Mouse (Mus musculus): Measurements from ENCODE around the gene Ccdc63. TPM values are rescaled to one million over a fixed set of nuclear protein-coding genes. Genes with fewer than 3 reads are reported as not detected.

Ccdc63 gene
- total RNA-seq, 1 experiment, result 2.2 TPM

DNA sequence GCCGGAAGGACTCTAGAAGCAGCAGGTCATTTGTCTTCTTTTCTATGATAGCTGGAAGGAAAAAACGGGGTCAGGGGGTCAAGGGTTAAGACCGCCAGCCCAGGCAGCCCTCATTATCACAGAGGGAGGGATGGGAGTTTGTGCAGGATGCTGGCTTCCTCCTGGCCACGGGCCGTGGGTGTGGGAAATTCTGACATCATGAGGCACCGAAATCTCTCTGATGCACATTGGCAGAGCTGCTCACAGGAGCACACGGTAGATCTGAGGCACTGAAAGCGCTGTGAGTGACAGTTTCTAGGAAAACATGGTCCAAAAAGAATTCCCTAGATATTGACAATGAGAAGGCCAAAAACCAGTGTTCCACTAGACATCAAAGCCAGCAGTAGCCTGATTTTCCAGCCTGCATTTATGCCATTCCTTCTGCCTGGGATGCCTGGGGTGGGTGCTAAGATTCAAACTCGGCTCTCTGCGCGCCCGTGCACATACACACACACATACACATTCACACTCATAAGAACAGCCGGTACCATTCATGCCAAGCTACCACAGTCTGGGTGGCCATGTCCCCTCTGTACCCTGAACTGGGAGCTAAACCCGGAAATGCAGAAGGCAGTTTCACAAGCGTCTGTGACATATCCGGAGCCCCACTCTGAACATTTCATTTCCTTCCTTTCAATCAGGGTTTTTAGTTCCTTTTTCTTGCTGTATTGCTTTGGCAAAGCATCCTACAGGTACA lies 31.1 kb downstream of the Ccdc63 start:
- in situ Hi-C loops (cut with MboI; ENCODE audit: low sequenced_read_pairs in 2 of 2, unreplicated experiment in 2 of 2), result no loop called here
- H3K4me3 ChIP-seq (ENCODE audit: insufficient read depth in 1 of 2, low read depth in 1 of 2, low read length in 2 of 2, poor library complexity in 1 of 2, severe bottlenecking in 1 of 2), result peak overlapping the region; percentile 20 to 30; a peak in 2 of 4 replicates
- H3K4me1 ChIP-seq (ENCODE audit: control insufficient read depth in 2 of 2, insufficient read depth in 2 of 2, low read length in 2 of 2, poor library complexity in 1 of 2), result peaks cover 0 to 13% of the 10 kb centered on the region in 2 experiments; a peak in 2 of 4 replicates
- no peaks in the 10 kb centered on the region for H3K36me3 ChIP-seq (ENCODE audit: control insufficient read depth, insufficient read depth, low read length, poor library complexity, severe bottlenecking)
- no peak overlapping the region for H3K27ac ChIP-seq (ENCODE audit: insufficient read depth, low read depth, low read length, poor library complexity, severe bottlenecking)
- DNase-seq (ENCODE audit: low read depth, low spot score), result no peak
- TF ChIP-seq HCFC1 (IDR thresholded peaks at IDR 0.05; ENCODE audit: borderline replicate concordance, insufficient read depth, low read length) (no peak), CHD2 (IDR thresholded peaks at IDR 0.05; ENCODE audit: low read depth, low read length) (no peak)
- H3K9ac ChIP-seq (ENCODE audit: insufficient read depth, low read depth, low read length, poor library complexity, severe bottlenecking), result no peak overlapping the region
- H3K9me3 ChIP-seq (ENCODE audit: control insufficient read depth, insufficient read depth, low read depth, low read length), result no peaks in the 10 kb centered on the region

DNA sequence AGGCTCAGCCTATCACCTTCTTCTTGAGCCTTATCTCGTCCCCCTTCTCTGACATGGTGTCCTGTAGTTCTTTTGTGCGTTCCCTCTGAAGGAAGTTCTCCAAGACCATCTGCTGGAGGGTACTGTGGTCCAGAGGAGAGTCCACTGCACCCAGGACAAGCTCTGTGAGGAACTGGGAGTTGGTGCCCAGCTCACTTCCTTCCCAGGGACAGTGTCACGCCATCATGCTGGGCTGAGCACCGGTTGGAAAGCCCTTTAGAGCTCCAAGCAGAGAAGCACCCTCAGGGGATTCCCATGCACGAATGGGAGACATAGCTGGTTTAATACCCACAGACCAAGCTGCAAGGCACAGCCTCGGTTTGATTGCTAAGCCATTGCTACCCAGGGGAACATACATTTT lies 32.5 kb downstream of the Ccdc63 start:
- Histone ChIP-seq H3K4me3 (ENCODE audit: insufficient read depth in 1 of 2, low read depth in 1 of 2, low read length in 2 of 2, poor library complexity in 1 of 2, severe bottlenecking in 1 of 2) (no peak overlapping the region), H3K9ac (ENCODE audit: insufficient read depth, low read depth, low read length, poor library complexity, severe bottlenecking) (no peak overlapping the region), H3K27ac (ENCODE audit: insufficient read depth, low read depth, low read length, poor library complexity, severe bottlenecking) (no peak overlapping the region), H3K9me3 (ENCODE audit: control insufficient read depth, insufficient read depth, low read depth, low read length) (no peaks in the 10 kb centered on the region), H3K36me3 (ENCODE audit: control insufficient read depth, insufficient read depth, low read length, poor library complexity, severe bottlenecking) (no peaks in the 10 kb centered on the region), H3K4me1 (ENCODE audit: control insufficient read depth in 2 of 2, insufficient read depth in 2 of 2, low read length in 2 of 2, poor library complexity in 1 of 2) (peaks cover 0 to 13% of the 10 kb centered on the region in 2 experiments; a peak in 2 of 4 replicates)
- no peak for DNase-seq (ENCODE audit: low read depth, low spot score)
- TF ChIP-seq ZNF384 (IDR thresholded peaks at IDR 0.05; ENCODE audit: low read depth, low read length), result no peak
- TF ChIP-seq MAFK (IDR thresholded peaks at IDR 0.05; ENCODE audit: insufficient read depth, low read depth, low read length), result no peak
- TF ChIP-seq HCFC1 (IDR thresholded peaks at IDR 0.05; ENCODE audit: borderline replicate concordance, insufficient read depth, low read length), result no peak
- no peak for TF ChIP-seq ZC3H11A (IDR thresholded peaks at IDR 0.05; ENCODE audit: borderline replicate concordance, low read depth, low read length)
- no peak for TF ChIP-seq CHD2 (IDR thresholded peaks at IDR 0.05; ENCODE audit: low read depth, low read length)
- in situ Hi-C loops (cut with MboI; ENCODE audit: low sequenced_read_pairs in 2 of 2, unreplicated experiment in 2 of 2), result no loop called here

DNA sequence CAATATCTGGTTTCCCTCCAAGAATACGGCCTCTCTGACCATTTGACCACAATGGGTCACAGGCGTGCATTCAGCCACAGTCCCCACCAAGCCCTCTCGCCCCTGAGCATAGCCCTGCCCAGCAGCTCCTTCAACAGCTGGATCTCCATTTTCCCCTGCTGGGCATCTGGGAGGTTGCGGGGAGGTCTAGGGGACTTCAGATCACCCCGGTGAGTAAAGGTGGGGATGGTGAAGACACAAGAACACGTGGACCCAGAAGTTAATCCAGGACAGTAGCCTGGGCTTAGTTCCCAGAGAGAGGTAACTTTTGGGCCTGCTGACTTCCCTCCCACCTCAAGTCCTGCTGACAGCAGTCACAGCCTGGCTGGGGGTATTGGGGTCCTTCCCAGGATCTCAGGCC lies 34.4 kb downstream of the Ccdc63 start:
- no peak for DNase-seq (ENCODE audit: low read depth, low spot score)
- in situ Hi-C loops (cut with MboI; ENCODE audit: low sequenced_read_pairs in 2 of 2, unreplicated experiment in 2 of 2), result no loop called here
- no peak overlapping the region for H3K27ac ChIP-seq (ENCODE audit: insufficient read depth, low read depth, low read length, poor library complexity, severe bottlenecking)
- H3K36me3 ChIP-seq (ENCODE audit: control insufficient read depth, insufficient read depth, low read length, poor library complexity, severe bottlenecking), result no peaks in the 10 kb centered on the region
- TF ChIP-seq HCFC1 (IDR thresholded peaks at IDR 0.05; ENCODE audit: borderline replicate concordance, insufficient read depth, low read length), result no peak
- no peak for TF ChIP-seq ZC3H11A (IDR thresholded peaks at IDR 0.05; ENCODE audit: borderline replicate concordance, low read depth, low read length)
- H3K4me1 ChIP-seq (ENCODE audit: control insufficient read depth in 2 of 2, insufficient read depth in 2 of 2, low read length in 2 of 2, poor library complexity in 1 of 2), result peaks cover 0 to 12% of the 10 kb centered on the region in 2 experiments; a peak in 2 of 4 replicates
- no peak overlapping the region for H3K9ac ChIP-seq (ENCODE audit: insufficient read depth, low read depth, low read length, poor library complexity, severe bottlenecking)
- no peak overlapping the region for H3K4me3 ChIP-seq (ENCODE audit: insufficient read depth in 1 of 2, low read depth in 1 of 2, low read length in 2 of 2, poor library complexity in 1 of 2, severe bottlenecking in 1 of 2)
- no peaks in the 10 kb centered on the region for H3K9me3 ChIP-seq (ENCODE audit: control insufficient read depth, insufficient read depth, low read depth, low read length)

DNA sequence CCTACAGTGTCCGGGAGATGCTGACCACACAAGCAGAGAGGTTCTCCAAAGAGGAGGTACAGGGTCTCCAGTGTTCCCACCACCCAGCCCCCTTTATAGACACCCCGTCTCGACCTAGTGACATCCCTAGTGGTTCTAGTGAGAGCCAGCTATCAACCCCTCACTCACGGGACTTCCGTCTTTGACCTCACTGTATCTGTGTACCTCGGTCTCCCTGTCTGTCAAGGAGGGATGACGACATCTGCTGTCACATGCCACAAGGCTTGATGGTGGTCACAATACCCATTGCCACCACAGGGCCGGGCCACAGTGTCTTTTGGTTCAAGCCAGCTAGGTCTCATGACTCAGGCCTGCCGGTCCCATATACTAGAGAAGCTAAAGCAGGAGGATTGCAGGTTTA lies 35.6 kb downstream of the Ccdc63 start:
- in situ Hi-C loops (cut with MboI; ENCODE audit: low sequenced_read_pairs in 2 of 2, unreplicated experiment in 2 of 2), result no loop called here
- Histone ChIP-seq H3K9me3 (ENCODE audit: control insufficient read depth, insufficient read depth, low read depth, low read length) (no peaks in the 10 kb centered on the region), H3K36me3 (ENCODE audit: control insufficient read depth, insufficient read depth, low read length, poor library complexity, severe bottlenecking) (no peaks in the 10 kb centered on the region), H3K27ac (ENCODE audit: insufficient read depth, low read depth, low read length, poor library complexity, severe bottlenecking) (no peak overlapping the region), H3K4me3 (ENCODE audit: insufficient read depth in 1 of 2, low read depth in 1 of 2, low read length in 2 of 2, poor library complexity in 1 of 2, severe bottlenecking in 1 of 2) (no peak overlapping the region), H3K9ac (ENCODE audit: insufficient read depth, low read depth, low read length, poor library complexity, severe bottlenecking) (no peak overlapping the region), H3K4me1 (ENCODE audit: control insufficient read depth in 2 of 2, insufficient read depth in 2 of 2, low read length in 2 of 2, poor library complexity in 1 of 2) (peaks cover 0 to 11% of the 10 kb centered on the region in 2 experiments; a peak in 1 of 4 replicates)
- no peak for DNase-seq (ENCODE audit: low read depth, low spot score)
- TF ChIP-seq CHD2 (IDR thresholded peaks at IDR 0.05; ENCODE audit: low read depth, low read length) (no peak), ZC3H11A (IDR thresholded peaks at IDR 0.05; ENCODE audit: borderline replicate concordance, low read depth, low read length) (no peak), MAFK (IDR thresholded peaks at IDR 0.05; ENCODE audit: insufficient read depth, low read depth, low read length) (no peak), ZNF384 (IDR thresholded peaks at IDR 0.05; ENCODE audit: low read depth, low read length) (no peak), HCFC1 (IDR thresholded peaks at IDR 0.05; ENCODE audit: borderline replicate concordance, insufficient read depth, low read length) (no peak)

DNA sequence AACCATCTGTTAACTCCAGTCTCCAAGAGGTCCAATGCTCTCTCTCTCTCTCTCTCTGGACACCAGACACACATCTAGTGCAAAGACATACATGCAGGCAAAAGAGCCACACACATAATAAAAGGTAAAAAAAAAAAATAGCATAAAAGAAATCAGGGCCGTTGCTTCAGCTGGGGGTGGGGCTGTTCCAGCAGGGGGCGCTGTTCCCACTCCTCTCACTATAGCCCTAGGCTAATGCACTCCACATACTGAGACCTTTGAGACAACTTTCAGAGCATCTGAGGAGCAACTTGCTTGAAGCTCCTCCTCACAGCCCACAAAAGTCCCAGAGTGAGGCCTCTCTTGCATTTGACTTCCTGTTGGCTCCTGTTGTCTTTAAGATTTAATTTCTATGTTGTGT lies 36.4 kb downstream of the Ccdc63 start:
- DNase-seq (ENCODE audit: low read depth, low spot score), result no peak
- H3K4me1 ChIP-seq (ENCODE audit: control insufficient read depth in 2 of 2, insufficient read depth in 2 of 2, low read length in 2 of 2, poor library complexity in 1 of 2), result peaks cover 0 to 11% of the 10 kb centered on the region in 2 experiments; a peak in 1 of 4 replicates
- H3K27ac ChIP-seq (ENCODE audit: insufficient read depth, low read depth, low read length, poor library complexity, severe bottlenecking), result no peak overlapping the region
- H3K9me3 ChIP-seq (ENCODE audit: control insufficient read depth, insufficient read depth, low read depth, low read length), result no peaks in the 10 kb centered on the region
- no peak overlapping the region for H3K4me3 ChIP-seq (ENCODE audit: insufficient read depth in 1 of 2, low read depth in 1 of 2, low read length in 2 of 2, poor library complexity in 1 of 2, severe bottlenecking in 1 of 2)
- TF ChIP-seq ZC3H11A (IDR thresholded peaks at IDR 0.05; ENCODE audit: borderline replicate concordance, low read depth, low read length), result no peak
- TF ChIP-seq ZNF384 (IDR thresholded peaks at IDR 0.05; ENCODE audit: low read depth, low read length), result peak; percentile 84
- H3K36me3 ChIP-seq (ENCODE audit: control insufficient read depth, insufficient read depth, low read length, poor library complexity, severe bottlenecking), result no peaks in the 10 kb centered on the region
- no peak overlapping the region for H3K9ac ChIP-seq (ENCODE audit: insufficient read depth, low read depth, low read length, poor library complexity, severe bottlenecking)
- in situ Hi-C loops (cut with MboI; ENCODE audit: low sequenced_read_pairs in 2 of 2, unreplicated experiment in 2 of 2), result no loop called here
